Mouse (Mus musculus) forebrain, embryonic 11.5 days (tissue): ENCODE measurements around the gene Pla2g4e. TPM values are rescaled to one million over a fixed set of nuclear protein-coding genes. Genes with fewer than 3 reads are reported as not detected.

Experiments used
- ATAC-seq: fragments of 200-750 bp; cut with Nextera tagmentation; replicated peaks from 2 replicates; pipeline ENCODE4 v1.8.0; 2017; ENCODE audit warnings: moderate TSS enrichment; ENCODE audit not compliant: low FRiP score
- DNase-seq: peaks from one replicate; pipeline ENCODE4 v3.0.0-alpha.2; 2017; ENCODE audit warnings: low spot score
- H3K27ac ChIP-seq: fragments of 300-500 bp; sonication (generic); 2 replicates; pipeline ENCODE4 v1.5.1; 2014; ENCODE audit warnings: low read depth, low read length
- H3K27me3 ChIP-seq: fragments of 300-500 bp; sonication (generic); 2 replicates; pipeline ENCODE4 v1.6.1; 2014; ENCODE audit warnings: mild to moderate bottlenecking, low read length, mixed read lengths; ENCODE audit not compliant: control insufficient read depth, insufficient read depth
- H3K36me3 ChIP-seq: fragments of 300-500 bp; sonication (generic); 2 replicates; pipeline ENCODE4 v1.6.1; 2014; ENCODE audit warnings: mild to moderate bottlenecking, low read length, moderate library complexity, mixed read lengths; ENCODE audit not compliant: control insufficient read depth, insufficient read depth
- H3K4me1 ChIP-seq: fragments of 300-500 bp; sonication (generic); replicated peaks from 2 replicates; pipeline ENCODE4 v1.6.1; 2014; ENCODE audit warnings: low read length, mixed read lengths; ENCODE audit not compliant: control insufficient read depth, insufficient read depth
- H3K4me2 ChIP-seq: fragments of 300-500 bp; sonication (generic); 2 replicates; pipeline ENCODE4 v1.6.1; 2014; ENCODE audit warnings: low read depth, mild to moderate bottlenecking, low read length, moderate library complexity, mixed read lengths; ENCODE audit not compliant: severe bottlenecking
- H3K4me3 ChIP-seq: fragments of 300-500 bp; sonication (generic); 2 replicates; pipeline ENCODE4 v1.5.1; 2014; ENCODE audit warnings: low read depth, low read length
- H3K9ac ChIP-seq: fragments of 300-500 bp; sonication (generic); 2 replicates; pipeline ENCODE4 v1.6.1; 2014; ENCODE audit warnings: low read length
- H3K9me3 ChIP-seq: fragments of 300-500 bp; sonication (generic); 2 replicates; pipeline ENCODE4 v1.6.1; 2016; ENCODE audit warnings: low read length, mixed read lengths; ENCODE audit not compliant: control insufficient read depth
- whole genome bisulfite sequencing: fragments of 180-500 bp; shearing (Covaris S2); extraction: QIAGEN DNeasy Blood & Tissue Kit; methylation state at CpG from one replicate; pipeline ENCODE4 v1.1.7; 2014; 5-methylcytosine and 5-hydroxymethylcytosine counted together
- polyA plus RNA-seq: library from polyadenylated mRNA; unstranded; fragments of >200 nt; fragmentation: Nextera tagmentation; extraction: Ambion mirVana; gene quantifications from 2 replicates; pipeline ENCODE4 v1.2.1, GENCODE M21; 2014

The Pla2g4e gene
- polyA plus RNA-seq, 1 experiment from 2014 or later, result 0.09 TPM

- WGBS, result 51% methylated on average over 5 of the region's 5 CpGs
- Histone ChIP-seq H3K9ac (no peak overlapping the region), H3K4me3 (no peak overlapping the region), H3K27ac (no peak overlapping the region), H3K4me2 (no peak overlapping the region), H3K9me3 (no peaks in the 10 kb centered on the region), H3K36me3 (no peaks in the 10 kb centered on the region), H3K4me1 (peaks cover 4% of the 10 kb centered on the region), H3K27me3 (no peaks in the 10 kb centered on the region)
- ATAC-seq (no peak), DNase-seq (no peak)
These were observed 87.1 kb downstream of the Pla2g4e start for GRCm38 (mm10) chr2:120158016-120158415.

GRCm38 (mm10) chr2:120157606-120158005, 87.5 kb downstream of the Pla2g4e start:
- Histone ChIP-seq H3K9me3 (no peaks in the 10 kb centered on the region), H3K27ac (no peak overlapping the region), H3K9ac (no peak overlapping the region), H3K36me3 (no peaks in the 10 kb centered on the region), H3K4me1 (peaks cover 4% of the 10 kb centered on the region), H3K4me2 (no peak overlapping the region), H3K4me3 (no peak overlapping the region), H3K27me3 (no peaks in the 10 kb centered on the region)
- WGBS, result 77% methylated on average over 2 of the region's 2 CpGs
- ATAC-seq, result no peak
- DNase-seq, result no peak

GRCm38 (mm10) chr2:120154361-120154894, 90.7 kb downstream of the Pla2g4e start, which contains the start of gene Ehd4:
TSS of gene Ehd4 (minus strand) at chr2:120154606.
- ATAC-seq (peak; percentile 100), DNase-seq (peak; percentile 99)
- peak within 1 kb of the TSS; percentile 99 for H3K4me2 ChIP-seq
- H3K4me3 ChIP-seq, result peak within 1 kb of the TSS; percentile 66
- no peaks in the 10 kb centered on the region for H3K36me3 ChIP-seq
- peaks cover 4% of the 10 kb centered on the region for H3K4me1 ChIP-seq
- H3K27me3 ChIP-seq, result no peaks in the 10 kb centered on the region
- H3K9me3 ChIP-seq, result no peaks in the 10 kb centered on the region
- no peak within 1 kb of the TSS for H3K27ac ChIP-seq
- H3K9ac ChIP-seq, result peak within 1 kb of the TSS; percentile 70
- WGBS, result under 1% methylated on average over 53 of the region's 53 CpGs

GRCm38 (mm10) chr2:120153586-120154360, 91.4 kb downstream of the Pla2g4e start:
- Histone ChIP-seq H3K27me3 (no peaks in the 10 kb centered on the region), H3K4me1 (peaks cover 4% of the 10 kb centered on the region), H3K4me3 (peak overlapping the region; percentile 66), H3K9me3 (no peaks in the 10 kb centered on the region), H3K36me3 (no peaks in the 10 kb centered on the region), H3K9ac (peak overlapping the region; percentile 70), H3K4me2 (peak overlapping the region; percentile 99), H3K27ac (no peak overlapping the region)
- WGBS, result 6% methylated on average over 32 of the region's 38 CpGs
- DNase-seq, result peak; percentile 58
- ATAC-seq, result no peak

GRCm38 (mm10) chr2:120150571-120150970, 94.6 kb downstream of the Pla2g4e start:
- WGBS, result 81% methylated on average over 3 of the region's 3 CpGs
- DNase-seq, result no peak
- Histone ChIP-seq H3K4me1 (peaks cover 4% of the 10 kb centered on the region), H3K9me3 (no peaks in the 10 kb centered on the region), H3K36me3 (no peaks in the 10 kb centered on the region), H3K4me3 (no peak overlapping the region), H3K27me3 (no peaks in the 10 kb centered on the region), H3K27ac (no peak overlapping the region), H3K9ac (no peak overlapping the region), H3K4me2 (no peak overlapping the region)
- ATAC-seq, result no peak

- peaks cover 4% of the 10 kb centered on the region for H3K4me1 ChIP-seq
- no peak overlapping the region for H3K27ac ChIP-seq
- no peak overlapping the region for H3K9ac ChIP-seq
- 88% methylated on average over 7 of the region's 7 CpGs for WGBS
- no peak for DNase-seq
- no peak for ATAC-seq
- H3K9me3 ChIP-seq, result no peaks in the 10 kb centered on the region
- H3K4me2 ChIP-seq, result no peak overlapping the region
- H3K36me3 ChIP-seq, result no peaks in the 10 kb centered on the region
- H3K4me3 ChIP-seq, result no peak overlapping the region
- no peaks in the 10 kb centered on the region for H3K27me3 ChIP-seq
These were observed 95.5 kb downstream of the Pla2g4e start for GRCm38 (mm10) chr2:120149634-120150033.

GRCm38 (mm10) chr2:120147999-120148398, 97.1 kb downstream of the Pla2g4e start:
- ATAC-seq, result no peak
- no peaks in the 10 kb centered on the region for H3K9me3 ChIP-seq
- no peaks in the 10 kb centered on the region for H3K4me1 ChIP-seq
- H3K27ac ChIP-seq, result no peak overlapping the region
- H3K36me3 ChIP-seq, result no peaks in the 10 kb centered on the region
- H3K27me3 ChIP-seq, result no peaks in the 10 kb centered on the region
- H3K4me3 ChIP-seq, result no peak overlapping the region
- no peak for DNase-seq
- no peak overlapping the region for H3K4me2 ChIP-seq
- no peak overlapping the region for H3K9ac ChIP-seq
- 94% methylated on average over 3 of the region's 3 CpGs for WGBS

GRCm38 (mm10) chr2:120147364-120147763, 97.8 kb downstream of the Pla2g4e start:
- 69% methylated on average over 2 of the region's 2 CpGs for WGBS
- H3K4me2 ChIP-seq, result no peak overlapping the region
- no peaks in the 10 kb centered on the region for H3K36me3 ChIP-seq
- DNase-seq, result no peak
- ATAC-seq, result no peak
- H3K4me3 ChIP-seq, result no peak overlapping the region
- H3K4me1 ChIP-seq, result no peaks in the 10 kb centered on the region
- no peaks in the 10 kb centered on the region for H3K27me3 ChIP-seq
- no peak overlapping the region for H3K27ac ChIP-seq
- no peak overlapping the region for H3K9ac ChIP-seq
- H3K9me3 ChIP-seq, result no peaks in the 10 kb centered on the region

- no peak overlapping the region for H3K9ac ChIP-seq
- WGBS, result 91% methylated on average over 2 of the region's 2 CpGs
- DNase-seq (no peak), ATAC-seq (no peak)
- no peak overlapping the region for H3K27ac ChIP-seq
- no peaks in the 10 kb centered on the region for H3K4me1 ChIP-seq
- no peaks in the 10 kb centered on the region for H3K27me3 ChIP-seq
- H3K9me3 ChIP-seq, result no peaks in the 10 kb centered on the region
- no peak overlapping the region for H3K4me2 ChIP-seq
- H3K4me3 ChIP-seq, result no peak overlapping the region
- no peaks in the 10 kb centered on the region for H3K36me3 ChIP-seq
These were observed 98.6 kb downstream of the Pla2g4e start for GRCm38 (mm10) chr2:120146543-120146942.
